ENCODE assay signal across 27 mouse cellular contexts in the genomic region with DNA sequence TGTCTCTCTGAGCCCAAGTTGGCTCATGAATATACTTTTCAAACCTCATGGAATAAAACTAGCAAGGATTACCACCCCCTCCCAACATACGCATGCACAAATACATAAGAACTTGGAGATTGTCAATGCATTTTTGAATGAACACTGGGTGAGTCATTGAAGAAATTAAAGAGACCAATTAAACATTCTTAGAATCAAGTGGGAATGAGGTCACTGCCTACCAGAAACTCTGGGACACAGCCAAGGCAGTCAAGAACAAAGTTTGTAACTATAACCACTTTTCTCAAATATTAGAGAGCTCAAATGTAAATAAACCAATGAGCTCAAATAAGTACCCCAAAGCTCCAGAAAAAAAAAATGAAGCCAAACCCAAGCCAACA. TPM values are rescaled to one million over a fixed set of nuclear protein-coding genes. Genes with fewer than 3 reads are reported as not detected.
DNase-seq lines count a peak whose midpoint lies in the region; ATAC-seq and TF ChIP-seq lines count a peak whose summit lies in the region.
"Had no signal": no experiment of that assay in that cellular context is flagged by ENCODE, and none has a peak within 500 bp of the region (broad histone marks: within the 10 kb centered on the region; RNA-seq: fewer than 3 reads in every experiment).

No protein-coding gene starts in this region.

- DNase-seq in lung, embryonic 14.5 days = peak; percentile 67
- no peak for DNase-seq in lung, adult 2 months
- no peak for DNase-seq in stomach, postnatal 0 days (ENCODE audit: low spot score)
- peak; percentile 55 for DNase-seq in lung, postnatal 10 days
- DNase-seq in kidney, postnatal 4 days = no peak
- DNase-seq: adrenal gland, adult 8-10 months; adrenal gland, postnatal 25 days; B cell, adult 2 months; cerebellum, adult 18-20 months; cerebellum, adult 9-10 months; cerebellum, postnatal 14 days; gastrocnemius, postnatal 25 days; heart, adult 18-20 months; heart, postnatal 10 days; heart, postnatal 36 days had no signal

- no peak overlapping the region for H3K4me3 ChIP-seq in lung, embryonic 14.5 days (ENCODE audit: low read depth, low read length)
- H3K4me3 ChIP-seq in lung, adult 2 months (replicated peaks; ENCODE audit: extremely low read depth, low read depth, low read length) = no peak overlapping the region
- H3K4me3 ChIP-seq in stomach, embryonic 14.5 days (ENCODE audit: low read depth, low read length) = no peak overlapping the region
- H3K4me3 ChIP-seq in stomach, postnatal 0 days (ENCODE audit: low read depth, low read length) = no peak overlapping the region
- no peak overlapping the region for H3K4me3 ChIP-seq in stomach, embryonic 16.5 days (replicated peaks; ENCODE audit: low read length)
- H3K4me3 ChIP-seq: forebrain, embryonic 10.5 days; forebrain, embryonic 13.5 days; heart, embryonic 12.5 days; heart, embryonic 15.5 days; hindbrain, embryonic 10.5 days; hindbrain, embryonic 13.5 days had no signal

- ATAC-seq in lung, embryonic 14.5 days (ENCODE audit: insufficient read depth) = peak; percentile 26; the same call in 1 of the 2 replicates
- ATAC-seq in stomach, embryonic 14.5 days (ENCODE audit: insufficient number of reproducible peaks, insufficient read depth, low FRiP score, low read depth) = peak; percentile 23; the same call in 1 of the 2 replicates
- ATAC-seq in stomach, postnatal 0 days (ENCODE audit: low FRiP score, low TSS enrichment) = no peak
- 0 out of 2 replicates have a peak, but pooled peaks have one; percentile 44 for ATAC-seq in stomach, embryonic 16.5 days (ENCODE audit: insufficient read depth, low FRiP score)
- ATAC-seq in megakaryocyte-erythroid progenitor cell, adult 5-6 weeks (replicated peaks; ENCODE audit: low FRiP score, low TSS enrichment, poor library complexity, severe bottlenecking) = no peak
- ATAC-seq: hindbrain, embryonic 16.5 days had no signal

- peaks cover 5% of the 10 kb centered on the region; the same call in 1 of the 2 replicates for H3K4me1 ChIP-seq in lung, embryonic 14.5 days (ENCODE audit: insufficient read depth)
- H3K4me1 ChIP-seq in lung, adult 2 months (ENCODE audit: control insufficient read depth, insufficient read depth, low read length) = no peaks in the 10 kb centered on the region
- H3K4me1 ChIP-seq in stomach, embryonic 14.5 days (ENCODE audit: control insufficient read depth, insufficient read depth, low read length) = no peaks in the 10 kb centered on the region
- no peaks in the 10 kb centered on the region for H3K4me1 ChIP-seq in stomach, postnatal 0 days (replicated peaks; ENCODE audit: control insufficient read depth, insufficient read depth)
- H3K4me1 ChIP-seq in stomach, embryonic 16.5 days (ENCODE audit: control insufficient read depth, insufficient read depth, low read length) = no peaks in the 10 kb centered on the region
- H3K4me1 ChIP-seq: forebrain, embryonic 10.5 days; forebrain, embryonic 13.5 days; heart, embryonic 12.5 days; heart, embryonic 15.5 days; hindbrain, embryonic 10.5 days; hindbrain, embryonic 13.5 days had no signal

- H3K36me3 ChIP-seq in lung, embryonic 14.5 days (ENCODE audit: insufficient read depth) = no peaks in the 10 kb centered on the region
- H3K36me3 ChIP-seq in stomach, embryonic 14.5 days (ENCODE audit: control insufficient read depth, insufficient read depth, low read length) = no peaks in the 10 kb centered on the region
- no peaks in the 10 kb centered on the region for H3K36me3 ChIP-seq in stomach, postnatal 0 days (ENCODE audit: control insufficient read depth, insufficient read depth, low read length)
- no peaks in the 10 kb centered on the region for H3K36me3 ChIP-seq in stomach, embryonic 16.5 days (ENCODE audit: control insufficient read depth, insufficient read depth, low read length)
- H3K36me3 ChIP-seq: forebrain, embryonic 10.5 days; G1E; heart, embryonic 12.5 days; heart, embryonic 15.5 days; hindbrain, embryonic 10.5 days; hindbrain, embryonic 13.5 days had no signal

- H3K4me2 ChIP-seq in lung, embryonic 14.5 days = no peak overlapping the region
- H3K4me2 ChIP-seq in stomach, embryonic 14.5 days (replicated peaks; ENCODE audit: low read depth, low read length) = no peak overlapping the region
- no peak overlapping the region for H3K4me2 ChIP-seq in stomach, postnatal 0 days (replicated peaks; ENCODE audit: low read depth)
- no peak overlapping the region for H3K4me2 ChIP-seq in stomach, embryonic 16.5 days (ENCODE audit: low read depth, low read length)
- H3K4me2 ChIP-seq: forebrain, embryonic 13.5 days; heart, embryonic 12.5 days; heart, embryonic 15.5 days; hindbrain, embryonic 13.5 days had no signal

- WGBS in lung, embryonic 14.5 days = 50% methylated on average over 1 of the region's 1 CpGs
- 62% methylated on average over 1 of the region's 1 CpGs for WGBS in lung, adult 2 months
- 60% methylated on average over 1 of the region's 1 CpGs for WGBS in stomach, embryonic 14.5 days
- 45% methylated on average over 1 of the region's 1 CpGs for WGBS in stomach, postnatal 0 days
- WGBS in stomach, embryonic 16.5 days = 55% methylated on average over 1 of the region's 1 CpGs

- no peak for TF ChIP-seq CTCF in lung, embryonic 14.5 days (IDR thresholded peaks at IDR 0.05; ENCODE audit: low read depth)
- TF ChIP-seq CTCF in lung, adult 2 months (IDR thresholded peaks at IDR 0.05; ENCODE audit: insufficient read depth, low read length) = no peak
- no peak for TF ChIP-seq CTCF in stomach, postnatal 0 days (IDR thresholded peaks at IDR 0.05; ENCODE audit: low read depth)

- no peaks in the 10 kb centered on the region for H3K27me3 ChIP-seq in lung, embryonic 14.5 days (ENCODE audit: insufficient read depth, low read length)
- H3K27me3 ChIP-seq in stomach, embryonic 14.5 days (ENCODE audit: control insufficient read depth, insufficient read depth, low read length) = no peaks in the 10 kb centered on the region
- no peaks in the 10 kb centered on the region for H3K27me3 ChIP-seq in stomach, postnatal 0 days (ENCODE audit: control insufficient read depth, insufficient read depth, low read length)
- H3K27me3 ChIP-seq in stomach, embryonic 16.5 days (ENCODE audit: control insufficient read depth, insufficient read depth, low read length) = no peaks in the 10 kb centered on the region
- H3K27me3 ChIP-seq: CH12.LX; forebrain, embryonic 13.5 days; heart, embryonic 12.5 days; heart, embryonic 15.5 days; hindbrain, embryonic 13.5 days had no signal

- TF ChIP-seq EP300 in stomach, postnatal 0 days (optimal IDR thresholded peaks at IDR 0.05) = no peak

- no peak overlapping the region for H3K9ac ChIP-seq in lung, embryonic 14.5 days
- H3K9ac ChIP-seq in stomach, embryonic 14.5 days (replicated peaks; ENCODE audit: low read depth, low read length) = no peak overlapping the region
- H3K9ac ChIP-seq in stomach, postnatal 0 days (ENCODE audit: low read length) = no peak overlapping the region
- no peak overlapping the region for H3K9ac ChIP-seq in stomach, embryonic 16.5 days (ENCODE audit: low read length)
- H3K9ac ChIP-seq: forebrain, embryonic 13.5 days; heart, embryonic 12.5 days; heart, embryonic 15.5 days; hindbrain, embryonic 13.5 days had no signal

- H3K27ac ChIP-seq in lung, embryonic 14.5 days (ENCODE audit: low read depth) = no peak overlapping the region; the same call in 1 of the 2 replicates
- no peak overlapping the region for H3K27ac ChIP-seq in stomach, embryonic 14.5 days (ENCODE audit: low read length)
- H3K27ac ChIP-seq in stomach, postnatal 0 days (replicated peaks) = no peak overlapping the region
- H3K27ac ChIP-seq in stomach, embryonic 16.5 days (ENCODE audit: low read length) = no peak overlapping the region; the same call in 1 of the 2 replicates
- H3K27ac ChIP-seq: forebrain, embryonic 10.5 days; forebrain, embryonic 13.5 days; heart, embryonic 15.5 days; hindbrain, embryonic 10.5 days; hindbrain, embryonic 13.5 days had no signal

- H3K9me3 ChIP-seq in lung, embryonic 14.5 days (ENCODE audit: low read depth, low read length) = no peaks in the 10 kb centered on the region
- no peaks in the 10 kb centered on the region for H3K9me3 ChIP-seq in stomach, embryonic 14.5 days (ENCODE audit: control insufficient read depth, low read depth, low read length)
- H3K9me3 ChIP-seq in stomach, postnatal 0 days (ENCODE audit: control insufficient read depth, low read length) = no peaks in the 10 kb centered on the region
- H3K9me3 ChIP-seq in stomach, embryonic 16.5 days (replicated peaks; ENCODE audit: control insufficient read depth, low read length) = no peaks in the 10 kb centered on the region
- H3K9me3 ChIP-seq: forebrain, embryonic 10.5 days; forebrain, embryonic 13.5 days; G1E; heart, embryonic 12.5 days; heart, embryonic 15.5 days; hindbrain, embryonic 10.5 days; hindbrain, embryonic 13.5 days had no signal

- TF ChIP-seq POLR2A in lung, adult 2 months (IDR thresholded peaks at IDR 0.05; ENCODE audit: borderline replicate concordance, extremely low read depth, low read depth, low read length) = no peak

RNA-seq across cellular contexts. Expression of a gene that starts 16.1 kb away (rescaled TPM):
- polyA plus RNA-seq in lung, embryonic 14.5 days (2014; fragmentation: Nextera tagmentation; extraction: Ambion mirVana) = 38.7 and 45.9 TPM in 2 replicates
- polyA plus RNA-seq in lung, adult 2 months (2012; rRNA removed) = 34.0 and 40.0 TPM in 2 replicates
- 36.0 and 36.2 TPM in 2 replicates for polyA plus RNA-seq in stomach, embryonic 14.5 days (2014; fragmentation: Nextera tagmentation; extraction: Ambion mirVana)
- 13.6 and 16.0 TPM in 2 replicates for polyA plus RNA-seq in stomach, postnatal 0 days (2015; fragmentation: Nextera tagmentation; extraction: Ambion mirVana)
- polyA plus RNA-seq in stomach, embryonic 16.5 days (2015; fragmentation: Nextera tagmentation; extraction: Ambion mirVana) = 20.1 and 21.9 TPM in 2 replicates
- total RNA-seq in megakaryocyte-erythroid progenitor cell, adult 5-6 weeks (2014; fragmentation: Nextera tagmentation) = 25.1 and 27.4 TPM in 2 replicates
- total RNA-seq in megakaryocyte-erythroid progenitor cell, adult 5-6 weeks (2017) = 17.7 and 37.2 TPM in 2 replicates

Comparison
In these comparisons a context has a peak if more than half of its experiments do, and no peak if none do; other contexts are left out.
1. ATAC-seq: peak in lung, embryonic 14.5 days (single experiment), stomach, embryonic 14.5 days (single experiment) and stomach, embryonic 16.5 days (single experiment); none in stomach, postnatal 0 days (single experiment) and megakaryocyte-erythroid progenitor cell, adult 5-6 weeks (single experiment).
2. DNase-seq: peak in lung, embryonic 14.5 days (single experiment) and lung, postnatal 10 days (single experiment); none in lung, adult 2 months (single experiment), stomach, postnatal 0 days (single experiment) and kidney, postnatal 4 days (0 of 2).